Mouse (Mus musculus) left cerebral cortex, adult 11 months (tissue): ENCODE data around the gene Pigm.

Experiments used
- DNase-seq: peaks from one replicate; pipeline ENCODE4 v3.0.0; 2022; ENCODE audit warnings: low spot score

Pigm gene

DNA sequence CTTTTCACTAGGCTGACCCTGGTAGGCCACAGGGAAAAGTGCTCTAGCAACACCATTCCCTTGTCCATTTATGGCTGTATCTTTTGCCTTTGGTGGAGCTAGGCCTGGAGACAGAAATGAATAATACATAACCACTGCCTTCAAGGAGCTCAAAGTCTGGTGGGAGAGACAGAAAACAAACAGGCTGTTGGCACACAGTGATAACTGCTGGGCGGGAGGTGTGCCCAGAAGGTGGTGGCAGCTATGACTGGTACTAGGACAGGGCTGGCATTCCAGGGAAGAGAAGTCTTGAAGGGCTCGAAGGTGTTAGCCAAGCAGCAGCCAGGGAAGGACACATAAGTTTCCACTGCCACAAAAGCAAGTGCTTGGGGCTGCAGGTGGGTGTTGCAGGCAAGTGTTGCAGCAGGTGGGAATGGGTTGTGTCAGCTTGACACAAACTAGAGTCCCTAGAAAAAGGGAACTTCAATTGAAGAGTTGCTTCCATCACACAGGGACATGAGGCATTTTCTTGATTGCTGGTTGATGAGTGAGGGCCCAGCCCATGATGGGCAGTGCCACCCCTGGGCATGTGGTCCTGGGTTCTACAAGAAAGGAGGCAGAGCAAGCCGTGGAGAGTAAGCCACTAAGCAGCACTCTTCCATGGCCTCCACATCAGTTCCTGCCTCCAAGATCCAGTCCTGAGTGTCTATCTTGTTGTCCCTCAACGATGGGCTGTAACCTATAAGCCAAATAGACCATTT lies 37.3 kb downstream of the Pigm start:
- DNase-seq, result no peak

DNA sequence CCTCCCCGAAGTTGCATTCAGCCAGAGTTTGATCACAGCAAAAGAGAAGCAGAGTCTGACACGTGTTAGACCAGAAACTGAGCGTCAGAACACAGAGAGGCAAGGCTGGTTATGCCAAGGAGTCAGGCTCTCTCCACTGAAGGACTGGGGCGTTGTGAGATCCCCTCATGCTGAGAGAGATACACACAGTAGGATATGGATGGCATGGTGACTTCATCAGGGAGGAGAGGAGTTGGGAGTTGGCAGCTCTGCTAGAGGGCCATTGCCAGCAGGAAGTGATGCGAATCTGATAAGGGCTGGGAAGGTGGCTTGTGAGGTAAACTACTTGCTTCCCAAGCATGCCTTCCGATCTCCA lies 37.9 kb downstream of the Pigm start:
- DNase-seq, result no peak

GRCm38 (mm10) chr1:172415061-172415460 lies 38.7 kb downstream of the Pigm start:
- no peak for DNase-seq

- no peak for DNase-seq
These were observed 41.8 kb downstream of the Pigm start for GRCm38 (mm10) chr1:172418173-172418572.

DNA sequence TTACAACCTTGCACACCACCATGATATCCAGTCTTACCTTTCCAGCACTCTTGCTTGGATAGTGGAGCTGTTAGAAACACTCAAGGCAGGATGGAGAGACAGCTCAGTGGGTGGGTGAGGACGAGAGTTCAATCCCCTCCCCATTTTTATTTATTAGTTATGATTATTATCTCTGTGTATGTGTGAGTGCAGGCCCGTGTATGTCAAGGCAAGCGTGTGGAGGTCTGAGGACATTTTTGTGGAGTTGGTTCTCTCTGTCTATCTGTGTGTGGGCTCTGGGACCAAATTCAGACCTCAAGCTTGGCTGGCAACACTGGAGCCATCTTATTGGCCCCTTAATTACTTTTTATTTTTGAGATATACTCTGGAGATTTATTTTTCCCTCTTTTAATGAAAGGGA lies 42.3 kb downstream of the Pigm start:
- no peak for DNase-seq

DNA sequence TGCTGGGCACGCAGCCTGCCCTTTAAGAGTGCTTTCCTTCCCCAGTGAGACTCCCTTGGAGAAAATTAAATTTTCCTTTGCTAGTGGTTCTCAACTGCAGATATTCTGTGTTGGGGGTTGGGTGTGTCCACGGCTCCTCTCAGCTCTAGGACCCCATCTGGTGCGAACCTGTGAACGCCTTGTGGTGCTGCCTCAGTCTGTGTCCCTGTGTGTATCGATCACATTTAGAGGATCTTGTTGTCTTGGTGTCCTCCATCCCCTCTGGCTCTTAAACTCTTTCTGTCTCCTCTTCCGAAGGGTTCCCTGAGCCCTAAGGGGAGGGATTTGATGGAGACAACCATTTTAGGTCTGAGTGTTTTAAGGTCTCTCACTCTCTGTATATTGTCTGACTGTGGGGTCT lies 43.8 kb downstream of the Pigm start:
- DNase-seq, result no peak

- DNase-seq, result no peak
These were observed 47.0 kb downstream of the Pigm start for GRCm38 (mm10) chr1:172423393-172423792.

DNA sequence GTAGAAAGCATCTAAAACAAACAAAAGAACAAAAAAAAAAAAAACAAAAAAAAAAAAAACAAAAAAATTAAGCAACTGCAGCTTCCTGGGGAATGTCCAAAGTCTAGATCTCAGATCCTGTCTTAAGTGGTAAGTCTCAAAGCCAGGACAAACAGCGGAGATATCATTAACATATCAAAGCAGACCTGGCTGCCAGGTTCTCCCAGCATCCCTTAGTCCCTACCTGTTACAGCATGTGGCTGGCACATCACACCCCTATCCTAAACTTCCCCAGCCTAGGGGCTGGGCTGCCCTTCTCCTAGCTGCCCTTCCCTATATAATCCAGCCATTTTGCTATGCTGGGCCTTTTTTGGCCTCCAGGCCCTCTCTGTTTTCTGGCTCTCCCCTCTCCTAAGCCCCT lies 50.1 kb downstream of the Pigm start:
- DNase-seq, result no peak

- DNase-seq, result no peak
These were observed 51.5 kb downstream of the Pigm start for GRCm38 (mm10) chr1:172427841-172428240.

DNA sequence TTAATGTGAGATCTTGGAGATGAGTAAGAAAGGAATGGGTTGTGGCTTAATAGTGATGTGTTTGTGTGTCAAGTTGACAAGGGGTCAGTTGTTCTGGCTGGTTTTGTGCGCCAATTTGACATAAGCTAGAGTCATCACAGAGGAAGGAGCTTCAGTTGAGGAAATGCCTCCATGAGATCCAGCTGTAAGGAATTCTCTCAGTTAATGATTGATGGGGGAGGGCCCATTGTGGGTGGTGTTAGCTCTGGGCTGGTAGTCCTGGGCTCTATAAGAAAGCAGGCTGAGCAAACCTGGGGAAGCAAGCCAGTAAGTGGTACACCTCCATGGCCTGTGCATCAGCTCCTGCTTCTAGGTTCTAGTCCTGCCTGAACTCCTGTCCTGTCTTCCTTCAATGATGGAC lies 52.3 kb downstream of the Pigm start:
- DNase-seq, result no peak

- DNase-seq, result no peak
These were observed 54.4 kb downstream of the Pigm start for GRCm38 (mm10) chr1:172430731-172431220.

DNA sequence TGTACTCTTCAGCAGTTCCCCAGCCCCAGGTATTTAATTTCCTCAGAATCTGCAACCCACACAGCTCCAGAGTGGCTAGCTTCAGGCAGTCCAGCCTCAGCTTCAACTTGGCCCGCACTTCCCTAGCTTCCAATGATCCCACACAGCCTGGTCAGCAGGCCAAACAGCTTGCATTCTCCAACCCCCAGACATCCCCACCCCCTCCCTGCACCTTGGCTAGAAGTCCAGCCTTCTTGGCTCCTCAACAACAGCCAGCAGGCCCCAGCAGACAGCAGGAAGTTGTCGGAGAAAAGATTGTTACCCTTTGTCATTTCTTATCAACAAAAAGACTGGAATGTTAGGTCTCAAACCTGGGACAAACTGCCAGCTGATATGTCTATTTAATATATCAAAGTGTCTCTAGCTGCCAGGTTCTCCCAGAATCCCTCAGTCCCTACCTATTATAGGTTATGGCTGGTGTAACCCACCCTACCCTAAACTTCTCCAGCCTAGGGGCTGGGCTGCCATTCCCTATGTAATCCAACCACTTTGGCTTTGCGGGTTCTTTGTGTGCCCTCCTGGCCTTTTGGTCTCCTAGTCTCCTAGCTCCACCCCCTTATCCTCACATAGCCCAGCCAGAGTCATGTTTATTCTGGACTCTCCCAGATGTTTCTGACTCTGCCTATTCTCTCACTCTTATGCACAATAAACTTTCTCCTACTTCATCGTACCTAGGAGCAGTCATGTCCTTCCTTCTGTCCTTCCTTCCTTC lies 55.7 kb downstream of the Pigm start:
- DNase-seq, result no peak

- no peak for DNase-seq
These were observed 56.2 kb downstream of the Pigm start for GRCm38 (mm10) chr1:172432587-172432955.

- no peak for DNase-seq
These were observed 56.9 kb downstream of the Pigm start for GRCm38 (mm10) chr1:172433012-172433850.
